Mouse (Mus musculus) hindbrain, embryonic 12.5 days (tissue): ENCODE measurements around the gene Ormdl2. TPM values are rescaled to one million over a fixed set of nuclear protein-coding genes. Genes with fewer than 3 reads are reported as not detected.

Source experiments
- polyA plus RNA-seq: library from polyadenylated mRNA; unstranded; fragments of >200 nt; fragmentation: Nextera tagmentation; extraction: Ambion mirVana; gene quantifications from 2 replicates; pipeline ENCODE4 v1.2.1, GENCODE M21; 2016

The Ormdl2 gene
- polyA plus RNA-seq, 1 experiment from 2014 or later, result 41.4 TPM

Other genes with a start within 250 kb of the Ormdl2 start
- gene Erbb3, start 232.0 kb downstream of the Ormdl2 start, polyA plus RNA-seq, result 9.8 and 11.7 TPM in 2 replicates
- gene Rps26, start 194.9 kb downstream of the Ormdl2 start, polyA plus RNA-seq, result 418 and 515 TPM in 2 replicates
- gene Ikzf4, start 175.7 kb downstream of the Ormdl2 start, polyA plus RNA-seq, result 8.7 and 9.8 TPM in 2 replicates
- gene Suox, start 147.6 kb downstream of the Ormdl2 start, polyA plus RNA-seq, result 15.1 and 16.4 TPM in 2 replicates
- gene Rab5b, start 125.4 kb downstream of the Ormdl2 start, polyA plus RNA-seq, result 96.2 and 103 TPM in 2 replicates
- gene Pmel, start 117.5 kb downstream of the Ormdl2 start, polyA plus RNA-seq, result 3.5 and 6.0 TPM in 2 replicates
- 74.5 and 75.3 TPM in 2 replicates for gene Cdk2, start 116.6 kb downstream of the Ormdl2 start, polyA plus RNA-seq
- 6.9 and 7.3 TPM in 2 replicates for gene Dgka, start 76.8 kb downstream of the Ormdl2 start, polyA plus RNA-seq
- gene Pym1, start 73.8 kb downstream of the Ormdl2 start, polyA plus RNA-seq, result 46.3 and 48.5 TPM in 2 replicates
- 0.27 and 0.63 TPM in 2 replicates for gene Mmp19, start 30.7 kb downstream of the Ormdl2 start, polyA plus RNA-seq
- gene Dnajc14, start 17.6 kb downstream of the Ormdl2 start, polyA plus RNA-seq, result 61.1 and 64.1 TPM in 2 replicates
- 20.5 and 21.4 TPM in 2 replicates for gene Tmem198b, start 17.3 kb downstream of the Ormdl2 start, polyA plus RNA-seq
- 196 and 204 TPM in 2 replicates for gene Sarnp, start 4.3 kb downstream of the Ormdl2 start, polyA plus RNA-seq
- gene Gdf11, start 70.1 kb upstream of the Ormdl2 start, polyA plus RNA-seq, result 10.7 and 11.5 TPM in 2 replicates
- gene Cd63, start 79.3 kb upstream of the Ormdl2 start, polyA plus RNA-seq, result 258 and 273 TPM in 2 replicates
- 11.3 and 15.7 TPM in 2 replicates for gene Rdh5, start 101.2 kb upstream of the Ormdl2 start, polyA plus RNA-seq
- 210 and 235 TPM in 2 replicates for gene Bloc1s1, start 102.4 kb upstream of the Ormdl2 start, polyA plus RNA-seq
- 3.6 and 4.4 TPM in 2 replicates for gene Itga7, start 112.2 kb upstream of the Ormdl2 start, polyA plus RNA-seq
- not detected in 2 replicates for gene Mettl7b, start 139.3 kb upstream of the Ormdl2 start, polyA plus RNA-seq
- gene Olfr9, start 167.8 kb upstream of the Ormdl2 start, polyA plus RNA-seq, result not detected in 2 replicates
- not detected in 2 replicates for gene Olfr763, start 189.1 kb upstream of the Ormdl2 start, polyA plus RNA-seq
- not detected in 2 replicates for gene Olfr764-ps1, start 218.3 kb upstream of the Ormdl2 start, polyA plus RNA-seq
- gene Olfr765, start 228.4 kb upstream of the Ormdl2 start, polyA plus RNA-seq, result not detected in 2 replicates
- not detected in 2 replicates for gene Olfr766-ps1, start 247.3 kb upstream of the Ormdl2 start, polyA plus RNA-seq